Mouse (Mus musculus) 416B (cell line): ENCODE results near the gene Slc35e3.
A peak's percentile ranks its signal among the peaks of the same experiment; 100 is the strongest.

Experiments used
- DNase-seq: peaks from one replicate; pipeline ENCODE4 v3.0.0; 2011; ENCODE audit warnings: low read depth

Gene Slc35e3

DNA sequence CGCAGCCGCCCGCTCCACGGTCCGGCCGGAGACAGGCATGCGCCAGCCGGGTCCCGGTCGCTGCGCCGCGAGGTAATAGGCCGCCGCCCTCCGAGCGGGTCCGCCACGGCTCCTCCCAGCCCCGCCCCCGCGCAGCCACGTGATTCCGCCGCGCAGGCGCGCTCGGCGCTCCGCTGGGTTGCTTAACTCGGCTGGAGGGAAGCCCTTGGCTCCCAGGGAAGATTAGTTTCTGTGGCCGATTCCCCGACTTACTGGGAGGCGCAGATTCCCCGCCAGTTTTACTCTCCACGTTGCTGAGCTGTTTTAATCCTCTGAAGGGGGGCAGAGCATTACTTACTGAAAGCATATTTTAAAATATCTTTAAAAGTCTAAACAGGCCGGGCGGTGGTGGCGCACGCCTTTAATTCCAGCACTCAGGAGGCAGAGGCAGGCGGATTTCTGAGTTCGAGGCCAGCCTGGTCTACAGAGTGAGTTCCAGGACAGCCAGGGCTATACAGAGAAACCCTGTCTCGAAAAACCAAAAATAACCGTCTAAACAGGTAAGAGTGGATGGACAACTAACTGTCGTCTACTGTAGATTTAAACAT lies at the start of gene Slc35e3:
Slc35e3 (minus strand) TSS at position 69 of the 587 bp plus-strand sequence.
- DNase-seq, result peak; percentile 89

DNA sequence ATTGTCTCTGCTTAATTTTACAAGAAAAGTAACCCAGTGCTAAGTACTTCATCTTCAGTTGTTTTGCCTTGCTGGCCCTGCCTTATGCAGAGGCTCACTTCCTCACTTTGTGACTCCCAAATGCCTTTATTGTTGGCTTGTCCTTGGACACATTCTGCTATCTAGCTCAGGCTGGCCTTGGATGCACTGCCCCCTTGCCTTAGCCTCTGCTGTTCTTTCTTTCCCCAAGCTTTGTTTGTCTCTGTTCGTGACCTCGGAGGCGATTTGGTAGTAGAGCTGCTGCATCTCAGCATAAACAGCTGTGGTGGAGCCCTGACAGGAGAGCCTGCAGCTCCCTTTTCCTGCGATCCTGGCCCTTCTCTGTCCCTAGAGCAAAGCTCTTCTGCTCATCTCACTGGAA lies 49.0 kb upstream of the Slc35e3 start:
- no peak for DNase-seq

DNA sequence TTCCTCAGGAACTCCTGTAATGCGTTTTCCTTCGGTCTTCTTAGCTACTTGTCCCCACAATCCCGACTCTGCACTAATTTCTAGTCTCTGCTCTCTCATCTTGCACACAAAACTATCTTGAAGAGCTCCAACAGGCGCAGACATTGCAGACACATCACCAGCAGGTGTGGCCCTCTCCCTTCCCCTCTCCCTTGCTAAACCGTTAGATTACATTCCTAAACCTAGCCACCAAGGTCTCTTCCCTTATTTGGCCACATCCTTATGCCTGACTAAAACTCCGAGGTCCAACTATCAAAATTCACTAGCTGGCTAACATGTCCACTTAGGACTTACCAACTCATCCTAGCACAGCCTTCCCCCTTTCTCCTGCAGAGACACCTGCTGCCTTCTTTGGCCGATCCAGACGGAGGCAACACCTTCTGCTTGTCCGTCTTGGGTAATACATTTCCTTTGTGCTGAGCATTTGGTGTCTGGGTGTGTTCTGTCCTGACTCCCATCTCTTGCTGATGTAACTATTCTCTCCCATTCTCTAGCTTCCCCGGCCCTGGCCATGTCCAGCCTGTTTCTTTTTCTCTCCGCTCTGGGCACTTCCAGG lies 47.4 kb upstream of the Slc35e3 start:
- peak; percentile 69 for DNase-seq

DNA sequence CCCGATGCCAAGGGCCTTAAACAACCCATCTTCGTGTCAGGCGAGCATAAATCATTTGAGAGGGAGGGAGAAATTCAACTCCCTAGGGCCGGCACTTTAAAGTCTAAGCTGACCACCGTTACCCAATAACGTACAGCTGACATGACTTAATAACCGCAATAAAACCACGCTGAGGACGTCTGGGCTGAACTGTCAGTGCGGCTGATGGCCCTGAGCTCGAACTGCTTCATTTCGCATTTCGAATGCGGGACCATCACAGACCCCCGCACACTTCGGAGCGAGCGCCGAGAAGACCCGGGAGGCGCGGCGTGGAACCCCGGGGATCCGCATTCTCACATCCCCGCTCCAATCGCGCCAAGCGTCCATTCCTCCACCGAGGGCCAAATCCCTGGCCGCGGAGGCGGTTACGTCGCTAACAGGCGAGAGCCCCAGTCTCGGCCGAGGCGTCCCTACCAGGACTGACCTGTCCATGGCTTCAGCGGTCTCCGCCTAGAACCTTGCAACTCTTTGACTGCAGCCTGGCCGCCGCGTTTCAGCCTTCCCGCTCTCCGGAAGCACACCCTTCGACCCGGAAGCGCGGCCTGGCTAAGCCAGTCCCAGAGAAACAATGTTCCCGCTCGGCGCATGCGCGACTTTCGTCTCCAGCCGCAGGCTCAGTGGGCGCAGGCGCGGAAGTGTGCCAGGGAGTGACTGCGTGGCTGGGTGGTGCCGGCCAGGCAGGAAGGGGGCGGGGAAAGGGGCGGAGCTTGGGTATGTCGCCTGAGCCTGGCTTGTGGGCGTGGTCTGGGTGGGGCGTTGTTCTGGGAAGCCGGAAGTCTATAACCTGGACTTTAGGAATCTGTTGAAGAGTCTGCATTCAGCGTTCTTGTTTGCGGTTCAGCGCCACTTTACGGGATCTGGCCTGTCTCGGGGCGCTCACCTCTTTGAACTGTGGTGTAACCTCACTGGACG lies 46.3 kb upstream of the Slc35e3 start, which contains the start of gene Nup107:
Nup107 (minus strand) TSS at position 565 of the 951 bp plus-strand sequence.
- peak; percentile 99 for DNase-seq

DNA sequence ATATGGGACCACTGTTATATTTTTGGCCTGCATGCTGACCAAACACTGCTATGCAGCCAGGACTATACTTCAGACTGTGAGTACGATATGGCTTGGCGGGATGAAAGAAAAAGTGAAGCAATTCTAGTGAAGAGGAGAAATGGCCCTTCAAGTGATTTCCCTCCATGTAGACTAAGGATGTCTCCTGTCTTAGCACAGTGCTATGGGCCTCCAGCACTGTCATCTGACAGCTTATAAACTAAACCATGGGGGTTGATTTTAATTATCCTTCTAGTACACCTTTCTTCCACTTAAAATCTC lies 45.0 kb upstream of the Slc35e3 start:
- DNase-seq, result no peak

DNA sequence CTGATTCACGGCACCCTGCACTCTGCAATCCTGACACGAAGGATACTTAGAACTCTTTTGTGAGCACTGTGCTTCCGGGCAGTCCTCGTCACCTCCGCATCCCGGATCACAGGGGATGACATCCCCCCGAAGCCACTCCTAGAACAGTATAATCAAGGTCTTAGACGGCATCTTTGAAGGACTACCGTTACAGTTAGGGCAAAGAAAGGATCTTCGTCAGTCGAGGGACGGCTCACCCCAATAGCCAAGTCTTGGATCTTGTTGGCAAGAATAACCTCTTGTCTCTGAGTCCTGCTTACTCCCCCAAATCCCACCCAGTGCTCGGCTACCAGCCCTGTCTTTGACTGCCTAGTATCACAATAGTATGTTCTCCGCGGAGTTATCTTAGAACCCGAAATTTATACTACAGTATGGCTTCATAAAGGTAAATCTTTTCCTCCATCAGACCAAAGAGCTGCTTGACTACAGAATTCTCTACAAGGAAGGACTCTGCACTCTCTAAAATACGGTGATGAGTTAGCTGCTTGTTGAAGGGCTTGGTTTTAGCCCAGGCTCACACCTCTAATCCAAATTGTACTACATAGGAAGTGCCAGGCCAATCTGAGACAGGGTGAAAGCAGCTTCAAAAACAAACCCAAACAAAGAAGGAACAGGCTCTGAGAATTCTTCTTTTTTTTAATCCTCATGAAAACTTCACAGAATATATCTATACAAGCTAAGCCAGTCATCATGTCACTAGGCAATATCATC lies 44.4 kb upstream of the Slc35e3 start:
- no peak for DNase-seq

DNA sequence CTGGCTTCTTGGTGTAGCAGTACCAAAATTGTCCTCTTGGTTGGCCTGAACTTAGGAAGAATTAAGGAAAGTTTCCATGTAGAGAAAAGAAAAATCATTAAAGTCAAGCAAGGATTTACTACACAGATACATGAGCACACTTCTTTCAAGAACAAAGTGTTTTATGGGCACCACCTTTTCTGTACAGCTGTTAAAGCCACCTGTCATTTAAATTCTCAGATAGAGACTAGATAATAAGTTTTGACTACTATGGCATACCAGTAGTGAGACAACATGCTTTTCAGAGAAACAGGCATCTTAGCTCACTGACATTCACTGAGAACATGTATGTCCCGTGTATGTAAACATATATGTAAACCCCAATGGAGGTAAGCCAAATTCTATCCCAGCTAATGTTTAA lies 43.8 kb upstream of the Slc35e3 start:
- no peak for DNase-seq

DNA sequence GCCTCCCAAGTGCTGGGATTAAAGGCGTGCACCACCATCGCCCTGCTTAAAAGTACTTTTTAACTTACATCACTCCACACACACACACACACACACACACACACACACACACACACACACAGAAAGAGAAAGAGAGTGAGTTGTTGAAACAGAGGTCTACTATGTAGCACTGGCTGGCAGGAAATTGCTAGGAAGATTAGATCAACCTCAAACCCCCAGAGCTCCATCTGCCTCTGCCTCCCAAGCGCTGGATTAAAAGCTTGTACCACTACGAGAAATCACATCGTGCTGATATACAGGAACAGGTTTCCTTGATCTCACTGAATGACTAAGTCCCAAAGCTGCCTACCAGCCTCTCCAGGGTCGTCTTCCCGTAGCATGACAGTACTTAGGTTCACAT lies 38.5 kb upstream of the Slc35e3 start:
- peak; percentile 93 for DNase-seq

DNA sequence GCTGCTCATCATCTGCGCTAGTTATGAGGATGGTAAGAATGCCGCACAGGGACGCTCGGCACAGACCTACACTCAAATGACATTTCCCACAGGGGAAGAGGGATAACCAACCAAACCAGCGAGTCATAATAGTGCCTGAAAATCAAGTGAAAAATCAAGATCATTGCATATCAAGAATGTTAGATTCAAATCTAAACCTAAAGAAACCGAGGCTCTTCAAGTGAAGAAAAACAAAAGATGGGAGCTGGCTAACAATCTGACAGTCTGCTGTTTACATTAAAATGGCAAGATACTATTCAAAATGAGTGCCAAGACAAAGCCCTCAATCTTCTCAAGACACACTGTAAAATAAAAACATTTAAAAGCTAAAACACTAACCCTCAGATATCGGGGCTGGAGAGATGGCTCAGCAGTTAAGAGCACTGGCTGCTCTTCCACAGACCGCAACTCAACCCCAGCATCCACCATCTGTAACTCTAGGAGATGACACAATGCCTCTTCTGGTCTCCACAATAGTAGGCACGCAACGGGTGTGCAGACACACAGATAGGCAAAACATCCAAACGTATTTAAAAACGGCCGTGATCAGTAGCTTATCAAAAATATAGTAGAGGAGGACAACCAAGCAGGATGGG lies 37.7 kb upstream of the Slc35e3 start:
- DNase-seq, result no peak

DNA sequence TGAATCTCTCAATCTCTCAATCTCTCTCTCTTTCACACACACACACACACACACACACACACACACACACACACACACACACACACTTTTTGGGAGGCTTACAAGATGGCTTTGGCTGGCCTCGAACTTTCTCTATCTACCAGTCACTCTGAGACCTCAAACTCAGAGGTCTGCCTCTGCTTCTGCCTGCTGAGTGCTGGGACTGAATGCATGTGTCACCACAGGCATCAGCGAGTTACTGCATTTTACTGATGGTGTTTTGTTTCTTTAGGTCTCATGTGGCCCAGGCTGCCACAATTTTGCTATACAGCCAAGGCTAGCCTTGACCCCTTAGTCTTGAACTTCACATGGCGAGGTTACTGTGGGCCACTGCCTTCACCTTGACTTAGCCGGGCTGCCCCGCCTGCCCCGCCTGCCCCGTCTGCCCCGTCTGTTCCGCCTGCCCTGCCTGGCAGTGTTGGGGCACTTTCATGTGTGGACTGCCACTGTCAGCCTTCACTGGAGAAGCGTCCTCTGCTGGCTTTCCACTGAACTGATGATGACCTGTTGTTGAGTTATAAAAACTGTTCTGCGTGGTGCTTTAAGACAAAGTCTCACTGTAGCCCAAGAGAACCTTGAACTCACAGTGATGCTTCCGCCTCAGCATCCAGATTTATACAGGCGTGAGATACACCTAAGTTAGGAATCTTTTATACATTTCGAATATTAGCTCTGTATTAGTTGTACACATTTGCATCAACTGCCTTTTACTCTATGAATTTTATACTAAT lies 36.5 kb upstream of the Slc35e3 start:
- no peak for DNase-seq

DNA sequence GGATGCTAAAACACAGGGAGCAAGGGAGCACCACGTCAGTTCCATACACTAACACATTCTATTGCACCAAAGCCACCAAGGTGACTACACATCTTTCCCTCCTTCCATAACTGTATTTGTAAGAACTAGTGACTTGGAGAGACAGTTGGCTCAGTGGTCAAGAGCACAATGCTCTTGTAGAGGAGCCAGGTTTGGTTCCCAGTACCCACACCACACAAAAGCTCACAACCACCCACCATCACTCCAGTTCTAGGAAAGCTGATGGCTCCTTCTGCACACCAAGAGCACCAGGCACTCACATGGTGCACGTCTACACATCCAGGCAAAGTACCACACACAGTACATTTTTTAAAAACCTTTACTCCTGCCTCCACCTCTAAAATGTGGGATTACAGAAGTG lies 35.9 kb upstream of the Slc35e3 start:
- DNase-seq, result no peak

DNA sequence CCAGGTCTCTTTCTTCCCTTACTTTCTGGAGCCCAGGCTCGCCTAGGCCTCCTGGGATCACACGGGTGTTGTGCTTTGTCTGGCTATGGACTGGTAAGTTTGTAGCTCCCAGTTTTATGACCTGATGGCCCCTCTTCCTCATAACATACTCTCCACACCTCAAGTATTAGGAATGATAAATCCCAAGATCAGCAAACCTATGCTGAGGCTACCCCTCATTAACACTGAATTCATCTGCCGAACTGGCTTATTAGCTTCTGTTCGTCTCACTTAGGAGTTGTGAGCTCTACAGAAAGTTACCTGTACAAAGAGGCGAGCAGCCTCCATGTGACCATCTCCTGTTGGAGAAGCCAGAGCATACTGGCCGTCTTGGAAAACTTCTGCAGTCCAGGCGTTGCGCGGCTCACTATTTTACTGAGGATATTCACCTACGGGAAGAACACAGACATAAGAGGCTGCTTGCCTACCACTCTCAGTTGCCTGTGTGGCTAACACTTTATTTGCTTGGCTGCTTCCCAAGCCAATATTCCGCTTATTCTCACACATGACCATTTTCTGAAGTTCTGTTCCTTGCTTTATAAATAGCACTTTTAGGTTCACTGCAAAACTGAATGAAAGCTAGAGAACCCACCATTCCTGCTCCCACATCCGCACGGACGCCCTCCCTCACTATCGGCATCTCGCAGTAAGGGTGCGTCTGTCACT lies 35.0 kb upstream of the Slc35e3 start:
- no peak for DNase-seq

DNA sequence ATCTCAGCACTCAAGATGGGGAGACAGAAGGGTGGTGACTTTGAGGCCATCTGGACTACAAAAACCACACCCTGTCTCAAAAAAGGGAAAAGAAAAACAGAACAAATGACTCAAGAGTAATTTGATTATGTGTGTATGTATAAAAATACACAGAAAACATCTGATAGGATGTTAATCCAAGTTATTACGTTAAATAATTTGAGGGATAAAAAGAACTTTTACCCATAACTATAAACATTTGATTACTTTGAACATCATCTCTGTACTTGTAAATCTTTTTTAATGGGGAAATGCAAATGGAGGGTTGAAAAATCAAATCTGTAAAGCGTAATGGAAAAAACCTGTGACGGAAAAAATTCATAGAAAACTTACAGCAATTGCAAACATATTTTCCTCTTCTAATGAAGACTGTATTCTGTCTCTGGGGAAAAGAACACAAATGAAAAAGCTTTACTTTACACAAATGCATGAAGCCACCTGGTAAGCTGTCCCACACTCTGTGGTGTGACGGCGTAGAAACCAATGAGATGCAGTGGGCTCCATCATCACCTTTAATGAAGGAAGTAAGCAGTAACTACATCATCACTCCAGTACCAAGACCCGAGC lies 34.2 kb upstream of the Slc35e3 start:
- DNase-seq, result no peak

DNA sequence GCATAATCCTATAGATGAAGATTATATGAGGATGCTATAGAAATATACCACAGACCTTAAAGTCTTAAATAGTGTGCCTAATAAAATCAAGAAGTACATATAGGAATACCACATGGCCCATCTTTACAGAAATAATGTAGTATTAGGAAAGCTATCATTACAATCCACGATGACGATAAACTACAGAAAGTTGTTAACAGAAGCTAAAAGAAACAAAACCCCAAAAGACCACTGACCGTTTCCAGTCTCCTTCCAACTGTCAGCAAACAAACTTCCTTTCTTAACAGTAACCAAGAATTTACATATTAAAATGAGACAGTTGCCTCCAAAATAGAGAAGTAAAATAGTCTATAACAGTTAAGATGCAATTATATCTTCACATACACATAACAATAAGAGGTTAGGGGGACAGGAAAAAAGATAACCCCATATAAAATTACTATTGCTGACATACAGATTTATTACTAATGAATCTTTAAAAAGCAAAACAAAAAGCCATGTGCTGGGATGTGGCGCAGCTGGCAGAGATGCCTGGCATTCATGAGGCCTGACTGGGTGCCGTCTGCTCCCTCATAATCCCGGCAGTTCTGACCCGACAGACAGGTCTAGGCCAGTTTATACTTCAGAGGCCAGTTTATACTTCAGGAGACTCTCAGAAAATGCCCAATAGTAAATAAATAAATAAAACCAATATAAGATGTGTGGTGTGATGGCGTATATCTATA lies 33.6 kb upstream of the Slc35e3 start:
- no peak for DNase-seq

DNA sequence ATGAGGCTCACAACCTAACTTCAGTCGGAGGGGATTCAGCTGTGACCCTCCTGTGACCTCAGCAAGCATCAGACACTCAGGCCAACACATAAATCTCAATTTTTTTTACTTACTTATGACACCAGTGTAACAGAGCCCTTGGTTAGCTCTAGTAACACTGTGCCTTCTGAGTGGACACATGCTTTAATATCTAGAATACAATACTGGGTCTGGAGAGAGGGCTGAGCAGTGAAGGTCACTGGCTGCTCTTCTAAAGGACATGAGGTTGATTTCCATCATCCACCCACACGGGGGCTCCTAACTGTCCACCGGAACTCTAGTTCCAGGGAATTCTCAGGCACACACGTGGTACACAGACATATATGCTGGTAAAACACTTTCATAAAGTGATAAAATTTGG lies 32.8 kb upstream of the Slc35e3 start:
- no peak for DNase-seq

DNA sequence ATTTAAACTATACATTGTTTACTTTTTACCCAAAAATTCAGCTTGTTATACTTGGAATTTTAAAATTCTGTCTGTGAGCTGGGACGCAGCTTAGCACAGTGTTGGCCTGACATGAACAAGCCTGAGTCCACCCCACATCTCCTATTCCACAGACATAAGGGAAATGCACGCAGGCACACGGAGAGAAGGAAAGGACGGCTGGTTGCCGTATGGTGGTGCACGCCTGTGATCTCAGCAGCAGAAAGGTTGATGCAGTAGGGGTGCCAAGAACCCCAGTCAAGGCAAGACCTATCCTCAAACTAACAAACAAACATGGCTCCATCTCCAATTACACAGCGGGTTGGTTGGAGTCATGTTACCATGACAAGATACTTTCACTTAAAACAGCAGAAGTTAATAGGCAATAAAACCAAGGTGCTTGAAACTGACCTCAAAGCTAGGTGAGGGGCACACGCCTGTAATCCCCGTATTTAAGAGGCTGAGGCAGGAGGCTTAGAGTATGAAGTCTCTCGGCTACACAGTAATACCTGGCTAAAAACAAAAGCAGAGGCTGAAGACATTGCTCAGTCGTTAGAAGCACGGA lies 32.3 kb upstream of the Slc35e3 start:
- DNase-seq, result no peak

DNA sequence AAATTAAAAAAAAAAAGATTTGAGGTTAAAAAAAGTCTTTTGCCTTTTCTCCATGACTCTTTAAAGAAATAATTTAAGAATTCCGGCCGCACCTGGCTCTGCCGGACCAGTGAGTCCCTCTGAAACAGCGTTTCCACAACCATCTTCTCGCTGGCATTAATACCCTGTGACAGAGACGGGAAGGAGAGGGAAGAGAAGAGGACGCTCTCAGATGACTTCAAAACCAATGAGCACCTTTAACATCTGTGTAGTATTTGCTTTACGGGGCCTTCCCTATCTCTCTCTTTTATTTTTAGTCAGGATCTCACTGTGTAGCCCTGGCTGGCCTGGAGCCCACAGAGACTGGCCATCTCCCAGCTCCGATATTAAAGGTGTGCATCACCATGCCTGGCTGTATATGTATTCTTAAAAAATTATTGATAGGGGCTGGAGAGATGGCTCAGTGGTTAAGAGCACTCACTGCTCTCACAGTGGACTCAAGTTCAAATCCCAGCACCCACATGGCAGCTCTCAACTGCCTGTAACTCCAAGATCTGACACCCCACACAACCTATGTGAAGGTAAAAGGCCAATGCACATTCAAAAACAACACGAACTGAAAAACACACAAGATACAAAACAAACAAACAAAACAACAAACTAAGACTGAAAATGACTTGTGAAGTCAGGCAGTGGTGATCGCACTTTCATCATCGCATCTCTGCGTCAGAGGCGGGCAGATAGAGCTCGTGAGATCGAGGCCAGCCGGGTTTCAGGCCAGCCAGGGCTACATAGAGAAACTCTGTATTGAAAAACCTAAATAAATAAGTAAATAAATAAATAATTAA lies 31.5 kb upstream of the Slc35e3 start:
- no peak for DNase-seq

DNA sequence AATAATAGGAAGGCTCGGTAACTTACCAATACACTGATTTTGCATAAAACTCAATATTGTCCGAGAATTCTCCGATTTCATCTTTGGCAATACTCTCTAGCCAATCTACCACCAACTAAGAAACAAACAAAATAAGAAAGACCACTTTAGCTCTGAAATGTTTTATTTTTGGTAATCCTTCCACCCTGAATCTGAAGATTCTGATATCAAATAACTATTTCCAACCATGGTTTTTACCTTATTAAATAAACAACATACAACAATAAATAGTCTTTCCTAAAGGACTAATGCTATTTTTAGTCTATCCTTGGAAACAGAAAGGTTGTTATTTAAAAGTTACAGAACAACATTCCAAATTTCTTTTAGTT lies 30.9 kb upstream of the Slc35e3 start:
- DNase-seq, result no peak
